Mouse (Mus musculus): ENCODE measurements at regions not wholly inside any gene's neighbourhood (a gene's known extent, or its start where the extent isn't known, plus 50 kb on each side); places are given as distances from the start of the nearest gene placed in this dataset.

DNA sequence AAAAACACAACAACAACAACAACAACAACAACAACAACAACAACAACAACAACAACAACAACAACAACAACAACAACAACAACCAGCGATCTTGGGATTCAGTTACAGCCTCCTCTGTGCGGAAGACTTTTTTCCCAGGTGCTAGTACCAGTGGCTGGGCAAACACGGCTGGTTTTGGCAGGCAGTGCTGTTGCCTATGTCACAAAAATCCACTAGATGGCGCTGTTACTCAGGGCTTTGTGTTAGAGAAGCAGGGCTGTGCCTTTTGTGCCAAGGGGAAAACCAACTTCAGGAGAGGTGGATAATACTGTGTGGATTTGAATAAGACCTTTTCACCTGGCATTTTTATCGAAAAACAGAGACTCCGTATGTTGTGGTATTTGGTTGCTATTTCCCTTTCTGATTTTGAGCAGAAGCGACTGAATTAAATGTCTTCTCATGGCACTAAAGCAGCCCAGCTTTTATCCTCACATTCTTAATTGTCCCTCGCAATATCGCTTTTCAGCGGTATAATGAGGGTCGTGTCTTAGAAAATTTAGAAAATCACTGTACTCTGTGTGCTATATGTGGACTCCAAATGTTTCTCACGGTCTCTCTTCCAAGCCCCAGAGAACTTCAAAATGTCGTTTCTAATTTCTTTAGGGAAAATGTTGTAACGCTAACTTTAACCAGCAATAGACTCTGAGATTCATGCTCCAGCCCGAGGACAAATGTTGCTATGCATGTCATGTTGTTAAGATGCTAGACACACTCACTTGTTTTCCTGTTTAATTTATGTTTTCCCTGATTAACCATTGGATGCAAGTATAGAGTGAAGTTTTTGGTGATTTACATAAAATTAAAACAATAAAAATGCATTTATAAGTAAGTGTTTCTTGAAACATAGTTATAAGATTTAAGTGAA lies 251.0 kb upstream of the Ccdc54 start:
- TF ChIP-seq EP300 (IDR thresholded peaks at IDR 0.05) (no peak), CTCF (IDR thresholded peaks at IDR 0.05) (peak; percentile 93)
